Mouse (Mus musculus) c-Kit-positive CD71-positive TER-119-negative erythroid progenitor cells, embryonic 14.5 days (primary cell): ENCODE measurements around the gene Cd37.
A peak's percentile ranks its signal among the peaks of the same experiment; 100 is the strongest.
"Not testable (repeated sequence)": the region's sequence is repeated elsewhere in the genome, so short reads cannot be mapped to it uniquely, and the experiment has no call there.

ENCODE experiments used
- DNase-seq: peaks from one replicate; pipeline ENCODE4 v3.0.0-alpha.2; 2013; ENCODE audit warnings: low read depth

Cd37 gene

GRCm38 (mm10) chr7:45238723-45239496 lies at the start of gene Cd37:
Cd37 (minus strand) TSS chr7:45239115.
- DNase-seq: peak; percentile 77

DNA sequence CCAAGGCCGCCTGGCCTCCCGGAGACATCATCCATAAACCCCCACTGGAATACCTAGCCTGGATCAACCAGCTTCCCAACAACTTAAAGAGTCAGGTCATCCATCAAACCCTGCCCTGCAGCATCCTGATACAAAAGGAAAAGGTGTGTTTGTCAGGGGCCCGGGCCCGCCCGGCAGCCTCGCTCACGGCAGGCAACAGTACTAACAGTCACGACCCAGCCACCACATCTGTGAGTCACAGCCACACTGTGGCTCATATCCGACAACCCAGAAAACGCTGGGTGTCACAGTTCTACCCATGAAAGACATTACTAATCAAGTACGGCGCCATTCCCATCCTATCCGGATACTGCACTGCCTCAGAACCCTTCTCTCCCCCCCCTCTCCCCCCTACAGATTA lies 47.6 kb upstream of the Cd37 start:
- DNase-seq: no peak

DNA sequence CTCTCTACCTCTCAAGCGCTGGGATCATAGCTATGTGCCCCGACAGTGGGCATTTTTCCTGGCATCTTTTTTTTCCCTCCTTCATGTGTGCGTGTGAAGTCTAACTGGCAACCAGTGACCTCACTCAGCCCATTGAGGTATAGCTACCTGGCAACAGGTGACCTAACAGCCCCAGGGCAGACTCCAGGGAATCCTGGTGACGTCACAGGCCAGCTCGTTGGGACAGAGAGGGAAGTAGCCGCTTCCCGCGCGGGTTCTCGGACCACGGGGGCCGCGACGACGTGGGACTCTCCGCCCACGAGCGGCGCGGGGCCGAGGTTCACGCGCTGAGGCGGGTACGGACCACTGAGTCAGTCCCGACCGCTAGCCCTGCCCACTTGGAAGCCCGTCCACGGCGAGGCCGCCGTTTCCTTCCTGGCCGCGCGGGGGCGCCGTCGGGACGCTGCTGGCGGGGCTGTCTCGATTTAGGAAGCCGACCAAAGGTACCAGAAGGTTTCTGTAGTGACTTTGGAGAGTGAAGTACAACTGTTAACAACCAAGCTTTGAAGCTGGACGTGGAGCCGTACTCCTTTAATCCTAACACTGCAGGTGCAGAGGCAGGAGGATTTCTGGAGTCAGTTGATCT lies 38.3 kb upstream of the Cd37 start, which contains the start of gene Slc6a21:
Gene Slc6a21 (plus strand): TSS at position 378 of the 625 bp plus-strand sequence.
- peak; percentile 46 for DNase-seq

DNA sequence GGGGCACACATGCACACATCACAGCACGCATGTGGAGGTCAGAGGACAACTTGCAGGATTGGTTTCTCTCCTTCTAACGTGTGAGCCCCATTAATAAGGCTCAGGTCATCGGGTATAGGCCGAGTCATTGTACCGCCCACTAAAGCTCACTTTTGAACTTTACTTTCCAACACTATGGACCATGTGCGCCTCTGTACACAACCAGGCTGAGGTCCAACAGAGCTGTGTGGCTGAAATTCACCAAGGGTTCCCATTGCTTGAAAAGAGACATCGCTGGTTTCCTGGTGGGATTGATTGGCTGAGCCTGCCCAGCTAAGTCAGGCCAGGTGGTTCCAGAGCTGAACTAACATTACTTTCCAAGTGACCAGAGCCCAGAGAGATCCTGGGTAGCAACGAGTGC lies 34.8 kb upstream of the Cd37 start:
- no peak for DNase-seq

- no peak for DNase-seq
These were observed 34.0 kb upstream of the Cd37 start for GRCm38 (mm10) chr7:45272786-45273412.

DNA sequence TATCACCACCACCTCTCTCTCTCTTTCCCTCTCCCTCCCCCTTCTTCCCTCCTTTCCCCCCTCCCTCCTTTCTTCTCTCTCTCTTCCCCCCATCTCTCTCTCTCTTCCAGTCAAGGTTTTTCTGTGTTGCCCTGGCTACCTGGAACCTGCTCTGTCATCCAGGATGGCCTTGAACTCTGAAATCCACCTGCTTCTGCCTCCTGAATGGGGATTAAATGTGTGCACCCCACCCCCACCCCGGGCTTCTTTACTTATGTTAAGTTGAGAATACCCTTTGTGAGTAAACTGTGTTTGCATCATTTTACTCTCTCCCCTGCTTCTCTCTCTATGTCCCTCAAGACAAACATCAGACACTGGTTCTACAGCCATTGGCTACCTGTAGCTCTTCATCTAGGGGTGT lies 26.6 kb upstream of the Cd37 start:
- no peak for DNase-seq

- DNase-seq: no peak
These were observed 25.4 kb upstream of the Cd37 start for GRCm38 (mm10) chr7:45264348-45264747.

GRCm38 (mm10) chr7:45263006-45263607 lies 24.2 kb upstream of the Cd37 start:
- DNase-seq: no peak

DNA sequence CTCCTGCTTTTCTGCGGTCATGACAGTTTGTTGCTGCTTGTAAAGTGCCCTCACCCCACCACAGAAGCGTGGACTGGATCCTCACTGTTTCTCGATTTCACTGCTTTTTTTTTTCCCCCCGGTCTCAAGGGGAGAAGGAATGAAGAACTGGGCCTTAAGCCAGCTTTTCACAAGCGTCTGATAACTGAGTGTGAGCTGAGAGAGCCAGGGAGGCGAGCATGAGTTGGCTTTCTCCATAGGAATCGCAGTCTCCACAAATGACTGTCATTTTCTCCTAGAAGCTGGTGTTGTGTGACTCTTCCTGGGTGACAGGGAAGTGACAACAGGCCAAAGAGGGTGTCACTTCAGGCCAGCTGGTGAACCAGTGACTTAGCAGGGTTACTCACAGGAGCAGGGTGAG lies 23.4 kb upstream of the Cd37 start:
- DNase-seq: no peak

DNA sequence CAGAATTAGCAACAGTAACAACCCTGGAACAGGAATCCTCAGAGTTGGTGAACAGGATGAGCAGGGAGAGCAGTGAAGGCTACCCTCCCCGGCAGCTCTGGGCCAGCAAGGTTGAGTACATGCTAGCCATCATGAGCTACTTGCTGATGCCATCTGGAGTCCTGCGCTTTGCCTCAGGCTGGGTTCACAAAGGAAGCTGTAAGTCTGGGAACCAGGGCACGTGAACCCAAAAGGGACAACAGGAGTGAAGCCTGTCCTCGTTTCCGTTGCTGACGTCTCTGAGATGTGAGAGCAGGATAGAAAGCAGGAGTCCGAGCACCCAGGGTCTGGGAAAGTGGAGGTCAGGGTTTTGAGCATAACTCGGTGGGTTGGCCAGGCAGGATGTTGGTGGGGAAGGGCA lies 20.4 kb upstream of the Cd37 start:
- DNase-seq: no peak

DNA sequence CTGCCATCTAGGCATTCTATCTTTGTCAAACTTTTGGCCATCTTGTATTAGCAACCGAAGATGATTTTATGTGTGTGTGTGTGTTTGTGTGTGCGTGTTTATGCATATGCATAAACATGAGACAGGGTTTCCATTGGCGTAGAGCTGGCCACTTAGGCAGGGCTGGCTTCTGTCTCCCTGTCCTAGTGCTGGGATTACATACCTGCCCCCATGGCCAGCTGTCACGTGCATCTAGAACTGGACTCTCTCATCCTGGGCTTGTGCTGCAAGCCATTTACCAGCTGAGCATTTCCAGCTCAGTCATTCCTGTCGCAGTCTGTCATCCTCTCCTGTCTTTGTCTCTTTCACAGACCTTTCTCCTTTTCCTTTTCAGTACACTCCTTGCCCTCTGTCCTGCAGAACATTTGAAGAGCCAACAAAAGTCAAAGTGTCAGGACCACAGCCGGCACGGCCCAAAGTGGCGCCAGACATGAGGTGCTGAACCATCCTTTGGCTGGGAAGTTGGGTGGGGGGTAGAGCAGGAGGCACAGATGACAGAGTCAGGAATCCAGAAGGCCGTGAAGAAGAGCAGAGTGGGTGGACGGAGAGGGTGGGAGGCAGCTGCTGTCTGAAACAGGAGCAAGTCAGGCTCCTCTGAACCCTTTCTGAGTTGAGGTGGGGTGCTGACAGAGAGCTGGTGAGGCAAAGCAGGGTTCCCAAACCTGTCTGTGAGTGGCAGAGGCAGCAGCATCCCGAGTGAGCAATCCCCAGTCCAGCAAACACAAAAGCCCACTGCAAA lies 18.3 kb upstream of the Cd37 start:
- no peak for DNase-seq

DNA sequence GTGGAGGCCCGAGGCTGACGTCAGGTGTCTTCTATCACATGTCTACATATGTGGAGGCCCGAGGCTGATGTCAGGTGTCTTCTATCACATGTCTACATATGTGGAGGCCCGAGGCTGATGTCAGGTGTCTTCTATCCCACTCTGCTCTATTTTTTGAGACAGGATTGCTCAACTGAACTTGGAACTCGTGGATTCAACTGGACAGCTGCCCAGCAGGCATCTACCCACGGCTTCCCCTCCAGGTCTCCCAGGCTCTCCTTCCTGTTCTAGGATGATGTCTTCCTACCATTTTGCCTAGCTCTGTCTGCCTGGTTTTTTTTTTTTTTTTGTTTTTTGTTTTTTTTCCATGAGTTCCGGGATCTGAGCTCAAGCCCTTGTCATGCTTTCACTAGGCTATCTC lies 16.9 kb upstream of the Cd37 start:
- DNase-seq: not testable (repeated sequence)

- DNase-seq: no peak
These were observed 14.9 kb upstream of the Cd37 start for GRCm38 (mm10) chr7:45253806-45254205.

- DNase-seq: no peak
These were observed 8.8 kb upstream of the Cd37 start for GRCm38 (mm10) chr7:45247666-45248065.

DNA sequence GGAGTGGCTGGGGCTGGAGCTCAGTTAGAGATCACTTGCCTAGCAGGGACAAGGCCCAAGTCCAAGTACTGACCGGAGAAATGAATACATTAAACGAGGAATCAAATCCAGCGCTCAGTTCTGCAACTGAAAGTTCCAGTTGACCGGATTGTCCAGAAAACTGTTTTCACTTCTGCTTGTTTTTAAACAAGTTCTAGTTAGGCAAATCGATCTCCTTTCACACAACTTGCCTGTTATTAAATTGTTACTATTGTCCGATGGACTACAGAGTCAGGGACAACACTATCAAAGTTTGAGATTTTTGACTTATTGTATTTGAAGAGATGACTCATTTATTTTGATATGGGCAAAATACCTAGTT lies 2.5 kb upstream of the Cd37 start:
- DNase-seq: no peak

- no peak for DNase-seq
These were observed 1.9 kb upstream of the Cd37 start, which contains the start of gene Slc6a16 for GRCm38 (mm10) chr7:45240633-45241388. Slc6a16 (plus strand) TSS chr7:45241085.

DNA sequence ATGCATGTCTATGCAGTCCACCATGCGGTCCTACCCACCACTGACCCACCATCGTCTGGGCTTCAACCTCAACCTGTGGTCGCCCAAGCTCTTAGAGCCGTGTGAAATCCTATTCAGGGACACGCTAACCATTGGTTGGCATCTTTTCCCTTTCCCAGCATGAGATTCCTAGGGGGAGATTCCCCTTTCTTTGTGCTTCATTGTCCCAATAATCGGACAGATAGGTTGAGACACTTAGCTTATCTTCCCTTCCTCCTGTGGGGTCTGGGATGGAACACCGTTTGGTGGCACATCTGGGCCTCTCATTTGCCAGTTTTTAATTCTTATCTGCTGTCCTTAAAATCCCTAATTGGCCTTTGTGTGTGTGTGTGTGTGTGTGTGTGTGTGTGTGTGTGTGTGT lies 1.2 kb upstream of the Cd37 start:
- DNase-seq: no peak

DNA sequence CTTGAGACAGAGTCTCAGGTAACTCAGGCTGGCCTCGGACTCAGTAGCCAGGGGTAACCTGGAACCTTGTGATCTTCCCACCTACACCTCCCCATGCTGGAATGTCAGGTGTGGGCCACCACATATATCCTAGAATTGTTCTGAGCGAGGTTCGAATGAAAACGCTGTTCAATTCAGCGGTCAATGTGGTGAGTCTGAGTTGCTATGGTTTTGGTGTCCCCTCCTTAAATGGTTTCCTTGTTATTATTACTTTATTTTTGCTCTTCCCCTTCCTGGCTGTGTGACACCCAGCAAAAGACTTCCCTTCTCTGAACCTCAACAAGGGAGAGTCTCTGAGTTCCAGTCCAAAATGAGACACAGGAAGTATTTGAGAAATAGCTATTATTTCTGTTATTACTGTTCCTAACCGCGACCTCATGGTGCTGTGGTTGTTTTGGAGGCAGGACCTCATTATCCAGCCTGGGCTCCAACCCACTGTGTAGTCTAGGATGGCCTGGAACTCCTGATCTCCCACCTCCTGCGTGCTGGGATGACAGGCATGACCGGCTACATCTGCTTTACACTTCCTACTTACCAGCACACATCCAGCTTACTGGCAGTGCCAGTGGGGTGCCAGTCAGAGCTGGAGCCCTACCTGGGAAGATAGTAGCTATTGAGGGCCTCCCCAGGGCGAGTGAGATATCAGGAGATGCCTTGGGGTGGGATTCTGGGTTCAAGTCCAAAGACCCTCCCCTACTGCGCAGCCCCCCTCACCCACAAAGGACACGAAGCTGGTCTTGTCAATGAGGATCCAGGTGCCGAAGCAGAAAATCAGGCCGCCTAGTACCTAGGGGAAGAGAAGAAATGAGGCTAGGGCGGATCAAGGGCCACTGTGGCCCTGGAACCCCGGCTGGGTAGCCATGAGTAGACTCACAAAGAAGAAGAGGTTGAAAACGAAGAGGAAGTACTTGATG lies 892 bp downstream of the Cd37 start:
- DNase-seq: no peak

- DNase-seq: no peak
These were observed 3.2 kb downstream of the Cd37 start for GRCm38 (mm10) chr7:45235656-45236180.
